Mouse (Mus musculus) limb, embryonic 14.5 days (tissue): Measurements from ENCODE around the gene Gm11554. TPM values are rescaled to one million over a fixed set of nuclear protein-coding genes. Genes with fewer than 3 reads are reported as not detected.

ENCODE experiments used
- ATAC-seq: fragments of 200-750 bp; cut with Nextera tagmentation; 2 replicates; pipeline ENCODE4 v1.8.0; 2017; ENCODE audit warnings: low read depth, moderate number of reproducible peaks, moderate TSS enrichment; ENCODE audit not compliant: low FRiP score
- DNase-seq: peaks from one replicate; pipeline ENCODE4 v3.0.0-alpha.2; 2015; ENCODE audit warnings: low spot score
- H3K27ac ChIP-seq: fragments of 300-500 bp; sonication (generic); replicated peaks from 2 replicates; pipeline ENCODE4 v1.5.1; 2014; ENCODE audit warnings: low read depth, mild to moderate bottlenecking, low read length, moderate library complexity, mixed read lengths
- H3K27me3 ChIP-seq: fragments of 300-500 bp; sonication (generic); 2 replicates; pipeline ENCODE4 v1.6.1; 2014; ENCODE audit warnings: low read length, mixed read lengths; ENCODE audit not compliant: control insufficient read depth, insufficient read depth
- H3K36me3 ChIP-seq: fragments of 300-500 bp; sonication (generic); 2 replicates; pipeline ENCODE4 v1.6.1; 2014; ENCODE audit warnings: mild to moderate bottlenecking, low read length, moderate library complexity, mixed read lengths; ENCODE audit not compliant: control insufficient read depth, insufficient read depth
- H3K4me1 ChIP-seq: fragments of 300-500 bp; sonication (generic); 2 replicates; pipeline ENCODE4 v1.6.1; 2014; ENCODE audit warnings: antibody characterized with exemption, low read length, mixed read lengths; ENCODE audit not compliant: control insufficient read depth, insufficient read depth
- H3K4me2 ChIP-seq: fragments of 300-500 bp; sonication (generic); replicated peaks from 2 replicates; pipeline ENCODE4 v1.6.1; 2014; ENCODE audit warnings: low read depth, mild to moderate bottlenecking, low read length, moderate library complexity; ENCODE audit not compliant: severe bottlenecking
- H3K4me3 ChIP-seq: fragments of 300-500 bp; sonication (generic); replicated peaks from 2 replicates; pipeline ENCODE4 v1.5.1; 2014; ENCODE audit warnings: low read length
- H3K9ac ChIP-seq: fragments of 300-500 bp; sonication (generic); 2 replicates; pipeline ENCODE4 v1.6.1; 2014; ENCODE audit warnings: mild to moderate bottlenecking, low read depth, low read length, moderate library complexity; ENCODE audit not compliant: severe bottlenecking
- H3K9me3 ChIP-seq: fragments of 300-500 bp; sonication (generic); 2 replicates; pipeline ENCODE4 v1.6.1; 2016; ENCODE audit warnings: low read length; ENCODE audit not compliant: control insufficient read depth
- POLR2A ChIP-seq: fragments of 200-500 bp; IDR thresholded peaks from 2 replicates; pipeline ENCODE4 v1.8.0; 2012; ENCODE audit warnings: inconsistent platforms, mild to moderate bottlenecking, moderate library complexity, borderline replicate concordance; ENCODE audit not compliant: insufficient read depth, insufficient read length; ENCODE audit errors: extremely low read depth
- WGBS: fragments of 180-500 bp; shearing (Covaris S2); extraction: QIAGEN DNeasy Blood & Tissue Kit; methylation state at CpG from one replicate; pipeline ENCODE4 v1.1.7; 2014; 5-methylcytosine and 5-hydroxymethylcytosine counted together
- polyA plus RNA-seq, 2 experiments: library from polyadenylated mRNA; depleted of rRNA in 1 of 2; stranded (reverse) in 1 of 2; unstranded in 1 of 2; fragments of >200 nt; fragmentation: Nextera tagmentation in 1 of 2; extraction: Ambion mirVana in 1 of 2; gene quantifications; 2 replicates each; pipeline versions ENCODE4 v1.2.1 to v1.2.3; 2012 to 2014

Gm11554 gene
- polyA plus RNA-seq, 2 experiments: not detected

DNA sequence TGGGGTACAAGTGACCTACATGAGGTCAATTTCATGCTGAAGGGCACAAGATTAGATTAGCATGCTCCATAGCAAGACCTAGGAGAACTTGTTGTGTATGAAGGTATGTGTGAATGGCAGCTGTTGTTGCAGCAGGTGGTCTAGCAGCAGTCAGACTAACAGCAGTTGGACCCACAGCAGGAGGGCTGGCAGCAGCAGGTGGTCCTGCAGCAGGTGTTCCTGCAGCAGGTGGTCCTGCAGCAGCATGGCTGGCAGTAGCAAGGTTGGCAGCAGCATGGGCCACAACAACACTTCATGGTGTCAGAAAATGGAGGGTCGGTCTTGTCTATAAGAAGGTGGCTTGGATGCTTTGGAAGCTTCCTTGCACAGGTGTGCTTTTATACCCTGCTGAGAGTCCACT lies 45.4 kb downstream of the Gm11554 start:
- Histone ChIP-seq H3K9ac (no peak overlapping the region), H3K36me3 (no peaks in the 10 kb centered on the region), H3K4me1 (no peaks in the 10 kb centered on the region), H3K4me3 (no peak overlapping the region), H3K27ac (no peak overlapping the region), H3K27me3 (no peaks in the 10 kb centered on the region), H3K4me2 (no peak overlapping the region), H3K9me3 (no peaks in the 10 kb centered on the region)
- DNase-seq (no peak), ATAC-seq (no peak)
- no peak for TF ChIP-seq POLR2A
- 80% methylated on average over 1 of the region's 1 CpGs for WGBS

Other genes with a start within 250 kb of the Gm11554 start
Only the 30 nearest of the 43 such genes appear.
- gene Krtap2-4, start 189.6 kb downstream of the Gm11554 start, polyA plus RNA-seq (2012; rRNA removed): not detected in 2 replicates
- not detected in 2 replicates for gene Krtap2-4, start 189.6 kb downstream of the Gm11554 start, polyA plus RNA-seq (2014; fragmentation: Nextera tagmentation; extraction: Ambion mirVana)
- gene Gm11562, start 184.0 kb downstream of the Gm11554 start, polyA plus RNA-seq (2012; rRNA removed): not detected in 2 replicates
- gene Gm11562, start 184.0 kb downstream of the Gm11554 start, polyA plus RNA-seq (2014; fragmentation: Nextera tagmentation; extraction: Ambion mirVana): not detected in 2 replicates
- not detected in 2 replicates for gene Krtap4-1, start 176.2 kb downstream of the Gm11554 start, polyA plus RNA-seq (2012; rRNA removed)
- gene Krtap4-1, start 176.2 kb downstream of the Gm11554 start, polyA plus RNA-seq (2014; fragmentation: Nextera tagmentation; extraction: Ambion mirVana): not detected in 2 replicates
- gene Krtap4-2, start 169.4 kb downstream of the Gm11554 start, polyA plus RNA-seq (2012; rRNA removed): not detected in 2 replicates
- not detected in 2 replicates for gene Krtap4-2, start 169.4 kb downstream of the Gm11554 start, polyA plus RNA-seq (2014; fragmentation: Nextera tagmentation; extraction: Ambion mirVana)
- gene Krtap4-7, start 160.4 kb downstream of the Gm11554 start, polyA plus RNA-seq (2012; rRNA removed): not detected in 2 replicates
- gene Krtap4-7, start 160.4 kb downstream of the Gm11554 start, polyA plus RNA-seq (2014; fragmentation: Nextera tagmentation; extraction: Ambion mirVana): not detected in 2 replicates
- not detected in 2 replicates for gene Gm11555, start 154.2 kb downstream of the Gm11554 start, polyA plus RNA-seq (2012; rRNA removed)
- not detected in 2 replicates for gene Gm11555, start 154.2 kb downstream of the Gm11554 start, polyA plus RNA-seq (2014; fragmentation: Nextera tagmentation; extraction: Ambion mirVana)
- gene Gm11563, start 145.5 kb downstream of the Gm11554 start, polyA plus RNA-seq (2012; rRNA removed): not detected in 2 replicates
- gene Gm11563, start 145.5 kb downstream of the Gm11554 start, polyA plus RNA-seq (2014; fragmentation: Nextera tagmentation; extraction: Ambion mirVana): not detected in 2 replicates
- gene Krtap4-6, start 138.5 kb downstream of the Gm11554 start, polyA plus RNA-seq (2012; rRNA removed): not detected in 2 replicates
- gene Krtap4-6, start 138.5 kb downstream of the Gm11554 start, polyA plus RNA-seq (2014; fragmentation: Nextera tagmentation; extraction: Ambion mirVana): not detected in 2 replicates
- not detected in 2 replicates for gene Gm14190, start 113.7 kb downstream of the Gm11554 start, polyA plus RNA-seq (2012; rRNA removed)
- not detected in 2 replicates for gene Gm14190, start 113.7 kb downstream of the Gm11554 start, polyA plus RNA-seq (2014; fragmentation: Nextera tagmentation; extraction: Ambion mirVana)
- gene Gm14180, start 70.2 kb downstream of the Gm11554 start, polyA plus RNA-seq (2012; rRNA removed): not detected in 2 replicates
- gene Gm14180, start 70.2 kb downstream of the Gm11554 start, polyA plus RNA-seq (2014; fragmentation: Nextera tagmentation; extraction: Ambion mirVana): not detected in 2 replicates
- not detected in 2 replicates for gene Gm11595, start 31.5 kb downstream of the Gm11554 start, polyA plus RNA-seq (2012; rRNA removed)
- gene Gm11595, start 31.5 kb downstream of the Gm11554 start, polyA plus RNA-seq (2014; fragmentation: Nextera tagmentation; extraction: Ambion mirVana): not detected in 2 replicates
- not detected in 2 replicates for gene Krtap4-8, start 23.7 kb downstream of the Gm11554 start, polyA plus RNA-seq (2012; rRNA removed)
- gene Krtap4-8, start 23.7 kb downstream of the Gm11554 start, polyA plus RNA-seq (2014; fragmentation: Nextera tagmentation; extraction: Ambion mirVana): not detected in 2 replicates
- not detected in 2 replicates for gene Krtap4-9, start 19.2 kb downstream of the Gm11554 start, polyA plus RNA-seq (2012; rRNA removed)
- not detected in 2 replicates for gene Krtap4-9, start 19.2 kb downstream of the Gm11554 start, polyA plus RNA-seq (2014; fragmentation: Nextera tagmentation; extraction: Ambion mirVana)
- not detected in 2 replicates for gene Gm11596, start 11.0 kb downstream of the Gm11554 start, polyA plus RNA-seq (2012; rRNA removed)
- not detected in 2 replicates for gene Gm11596, start 11.0 kb downstream of the Gm11554 start, polyA plus RNA-seq (2014; fragmentation: Nextera tagmentation; extraction: Ambion mirVana)
- not detected in 2 replicates for gene Gm11569, start 5.5 kb downstream of the Gm11554 start, polyA plus RNA-seq (2012; rRNA removed)
- not detected in 2 replicates for gene Gm11569, start 5.5 kb downstream of the Gm11554 start, polyA plus RNA-seq (2014; fragmentation: Nextera tagmentation; extraction: Ambion mirVana)
- gene Krtap4-13, start 5.4 kb upstream of the Gm11554 start, polyA plus RNA-seq (2012; rRNA removed): not detected in 2 replicates
- not detected in 2 replicates for gene Krtap4-13, start 5.4 kb upstream of the Gm11554 start, polyA plus RNA-seq (2014; fragmentation: Nextera tagmentation; extraction: Ambion mirVana)
- gene Gm11564, start 11.2 kb upstream of the Gm11554 start, polyA plus RNA-seq (2012; rRNA removed): 0.12 TPM in 1 of 2 replicates, not detected in the other
- gene Gm11564, start 11.2 kb upstream of the Gm11554 start, polyA plus RNA-seq (2014; fragmentation: Nextera tagmentation; extraction: Ambion mirVana): not detected in 2 replicates
- not detected in 2 replicates for gene 2300003K06Rik, start 33.6 kb upstream of the Gm11554 start, polyA plus RNA-seq (2012; rRNA removed)
- not detected in 2 replicates for gene 2300003K06Rik, start 33.6 kb upstream of the Gm11554 start, polyA plus RNA-seq (2014; fragmentation: Nextera tagmentation; extraction: Ambion mirVana)
- 0.08 TPM in 1 of 2 replicates, not detected in the other for gene Krtap4-16, start 47.2 kb upstream of the Gm11554 start, polyA plus RNA-seq (2012; rRNA removed)
- gene Krtap4-16, start 47.2 kb upstream of the Gm11554 start, polyA plus RNA-seq (2014; fragmentation: Nextera tagmentation; extraction: Ambion mirVana): not detected in 2 replicates
- gene Gm11568, start 53.5 kb upstream of the Gm11554 start, polyA plus RNA-seq (2012; rRNA removed): not detected in 2 replicates
- gene Gm11568, start 53.5 kb upstream of the Gm11554 start, polyA plus RNA-seq (2014; fragmentation: Nextera tagmentation; extraction: Ambion mirVana): not detected in 2 replicates
- not detected in 2 replicates for gene Gm11559, start 60.0 kb upstream of the Gm11554 start, polyA plus RNA-seq (2012; rRNA removed)
- gene Gm11559, start 60.0 kb upstream of the Gm11554 start, polyA plus RNA-seq (2014; fragmentation: Nextera tagmentation; extraction: Ambion mirVana): not detected in 2 replicates
- not detected in 2 replicates for gene Krtap9-1, start 68.9 kb upstream of the Gm11554 start, polyA plus RNA-seq (2012; rRNA removed)
- gene Krtap9-1, start 68.9 kb upstream of the Gm11554 start, polyA plus RNA-seq (2014; fragmentation: Nextera tagmentation; extraction: Ambion mirVana): not detected in 2 replicates
- gene Gm11567, start 74.7 kb upstream of the Gm11554 start, polyA plus RNA-seq (2012; rRNA removed): not detected in 2 replicates
- not detected in 2 replicates for gene Gm11567, start 74.7 kb upstream of the Gm11554 start, polyA plus RNA-seq (2014; fragmentation: Nextera tagmentation; extraction: Ambion mirVana)
- gene Krtap31-1, start 103.5 kb upstream of the Gm11554 start, polyA plus RNA-seq (2012; rRNA removed): not detected in 2 replicates
- gene Krtap31-1, start 103.5 kb upstream of the Gm11554 start, polyA plus RNA-seq (2014; fragmentation: Nextera tagmentation; extraction: Ambion mirVana): not detected in 2 replicates
- gene Gm11565, start 110.3 kb upstream of the Gm11554 start, polyA plus RNA-seq (2012; rRNA removed): not detected in 2 replicates
- not detected in 2 replicates for gene Gm11565, start 110.3 kb upstream of the Gm11554 start, polyA plus RNA-seq (2014; fragmentation: Nextera tagmentation; extraction: Ambion mirVana)
- gene Krtap31-2, start 131.8 kb upstream of the Gm11554 start, polyA plus RNA-seq (2012; rRNA removed): not detected in 2 replicates
- not detected in 2 replicates for gene Krtap31-2, start 131.8 kb upstream of the Gm11554 start, polyA plus RNA-seq (2014; fragmentation: Nextera tagmentation; extraction: Ambion mirVana)
- gene Krtap9-5, start 144.0 kb upstream of the Gm11554 start, polyA plus RNA-seq (2012; rRNA removed): not detected in 2 replicates
- not detected in 2 replicates for gene Krtap9-5, start 144.0 kb upstream of the Gm11554 start, polyA plus RNA-seq (2014; fragmentation: Nextera tagmentation; extraction: Ambion mirVana)
- gene Krtap29-1, start 174.6 kb upstream of the Gm11554 start, polyA plus RNA-seq (2012; rRNA removed): 0.09 TPM in 1 of 2 replicates, not detected in the other
- not detected in 2 replicates for gene Krtap29-1, start 174.6 kb upstream of the Gm11554 start, polyA plus RNA-seq (2014; fragmentation: Nextera tagmentation; extraction: Ambion mirVana)
- not detected in 2 replicates for gene Krtap16-1, start 182.2 kb upstream of the Gm11554 start, polyA plus RNA-seq (2012; rRNA removed)
- gene Krtap16-1, start 182.2 kb upstream of the Gm11554 start, polyA plus RNA-seq (2014; fragmentation: Nextera tagmentation; extraction: Ambion mirVana): 0.19 TPM in 1 of 2 replicates, not detected in the other
- 0.09 and 0.19 TPM in 2 replicates for gene Krtap17-1, start 189.5 kb upstream of the Gm11554 start, polyA plus RNA-seq (2012; rRNA removed)
- gene Krtap17-1, start 189.5 kb upstream of the Gm11554 start, polyA plus RNA-seq (2014; fragmentation: Nextera tagmentation; extraction: Ambion mirVana): 0.37 TPM in 1 of 2 replicates, not detected in the other